Mouse (Mus musculus): ENCODE results near the gene H2afv.
"Not testable (repeated sequence)": the region's sequence is repeated elsewhere in the genome, so short reads cannot be mapped to it uniquely, and the experiment has no call there.

DNA sequence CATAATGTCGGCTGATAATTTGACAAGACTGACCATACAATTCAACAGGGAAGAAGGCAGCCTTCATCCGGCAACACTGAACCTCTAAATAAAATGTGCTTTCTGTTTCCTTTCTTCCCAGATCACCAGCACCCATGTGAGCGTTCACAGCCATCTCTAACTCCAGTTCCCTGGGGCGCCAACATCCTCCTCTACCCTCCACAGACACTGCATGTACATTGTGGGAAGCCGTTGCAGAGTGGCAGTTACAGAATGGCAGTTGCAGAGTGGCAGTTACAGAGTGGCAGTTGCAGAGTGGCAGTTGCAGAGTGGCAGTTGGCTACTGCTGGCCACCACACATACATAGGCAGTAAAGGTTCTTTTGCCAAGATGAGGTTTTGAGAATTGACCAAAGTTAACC, 3.9 kb upstream of the H2afv start:
- not testable (repeated sequence) for TF ChIP-seq CTCF (IDR thresholded peaks at IDR 0.05; ENCODE audit: low read depth, low read length); POLR2A (IDR thresholded peaks at IDR 0.05; ENCODE audit: insufficient read depth, low read length)
